ENCODE assay signal across 8 mouse cellular contexts in the genomic region with DNA sequence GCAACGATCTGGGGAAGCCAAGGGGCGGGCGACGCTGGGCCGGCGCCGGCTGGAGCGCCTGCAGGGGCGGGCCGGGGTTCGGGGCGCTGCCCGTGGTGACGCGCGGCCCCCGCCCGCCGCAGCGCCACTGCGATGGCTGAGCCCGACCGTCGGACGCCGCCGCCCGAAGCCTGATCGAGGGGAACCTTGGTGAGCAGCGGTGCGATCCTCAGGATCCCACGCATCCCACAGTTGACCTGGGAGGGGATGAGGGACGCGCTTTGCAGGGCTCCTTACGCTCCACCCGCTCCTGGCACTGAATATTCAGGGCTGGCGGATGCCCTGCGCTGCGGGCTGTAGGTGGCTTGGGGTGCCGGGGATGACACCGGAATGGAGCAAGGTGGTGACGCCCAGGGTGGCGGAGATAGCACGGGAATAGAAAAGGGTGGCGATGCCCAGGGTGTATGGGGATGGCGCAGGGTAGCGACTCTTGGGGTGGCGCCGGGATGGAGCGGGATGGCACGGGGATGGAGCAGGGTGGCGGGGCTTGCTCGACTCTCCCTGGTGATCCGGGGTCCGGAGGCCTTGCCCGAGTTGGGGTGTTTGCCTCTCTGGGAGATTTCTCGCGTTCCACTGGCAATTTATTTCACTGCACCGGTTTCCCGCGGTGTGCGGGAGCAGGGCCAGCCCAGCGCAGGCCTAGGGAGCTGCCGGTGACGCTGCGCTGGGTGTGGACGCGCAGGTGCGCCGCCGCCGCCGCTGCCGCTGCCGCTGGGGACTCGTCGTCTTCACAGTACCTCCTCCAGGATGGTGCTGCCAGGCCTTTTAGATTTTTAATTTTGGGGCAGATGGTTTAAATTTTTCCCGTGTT. TPM values are rescaled to one million over a fixed set of nuclear protein-coding genes. Genes with fewer than 3 reads are reported as not detected.
DNase-seq lines count a peak whose midpoint lies in the region; ATAC-seq lines count a peak whose summit lies in the region.

A gene (plus strand): TSS at position 119 of the 850 bp plus-strand sequence.

- DNase-seq in embryo, embryonic 10 days (ENCODE audit: low spot score): peak; percentile 28
- DNase-seq in left cerebral cortex, postnatal 14 days (ENCODE audit: low spot score in 2 of 2): peak; percentile 66 to 70
- peak; percentile 28 for DNase-seq in neural tube, embryonic 11.5 days (ENCODE audit: low spot score)
- DNase-seq in spleen, adult 18-20 months: no peak
- DNase-seq in testis, postnatal 14 days (ENCODE audit: low spot score): no peak

- H3K9me3 ChIP-seq in megakaryocyte, embryonic 14.5 days: peaks cover 9% of the 10 kb centered on the region
- no peaks in the 10 kb centered on the region for H3K9me3 ChIP-seq in heart, embryonic 14.5 days (ENCODE audit: control insufficient read depth, low read length)
- no peaks in the 10 kb centered on the region for H3K9me3 ChIP-seq in neural tube, embryonic 11.5 days (ENCODE audit: control insufficient read depth, low read length)

- H3K27ac ChIP-seq in heart, embryonic 14.5 days (replicated peaks in 1 of 2; ENCODE audit: control insufficient read depth in 1 of 2, insufficient read depth in 1 of 2, low read depth in 2 of 2, low read length in 2 of 2): no peak within 1 kb of the TSS
- H3K27ac ChIP-seq in neural tube, embryonic 11.5 days (ENCODE audit: low read depth, low read length): no peak within 1 kb of the TSS

- peak within 1 kb of the TSS; percentile 87 for H3K4me2 ChIP-seq in heart, embryonic 14.5 days (ENCODE audit: low read length)
- H3K4me2 ChIP-seq in neural tube, embryonic 11.5 days (ENCODE audit: low read depth): peak within 1 kb of the TSS; percentile 75

- peaks cover 87% of the 10 kb centered on the region for H3K27me3 ChIP-seq in megakaryocyte, embryonic 14.5 days (replicated peaks)
- H3K27me3 ChIP-seq in heart, embryonic 14.5 days (ENCODE audit: control insufficient read depth, insufficient read depth, low read length): peaks cover 54% of the 10 kb centered on the region
- peaks cover 41% of the 10 kb centered on the region for H3K27me3 ChIP-seq in neural tube, embryonic 11.5 days (ENCODE audit: control insufficient read depth, insufficient read depth, low read length)

- intact Hi-C loops in left cerebral cortex, postnatal 14 days (cut with DNase I): no loop called here

- no peaks in the 10 kb centered on the region for H3K36me3 ChIP-seq in megakaryocyte, embryonic 14.5 days (replicated peaks; ENCODE audit: low read length)
- H3K36me3 ChIP-seq in heart, embryonic 14.5 days (ENCODE audit: control insufficient read depth, insufficient read depth, low read length): no peaks in the 10 kb centered on the region
- no peaks in the 10 kb centered on the region for H3K36me3 ChIP-seq in neural tube, embryonic 11.5 days (ENCODE audit: control insufficient read depth, insufficient read depth, low read length)

- WGBS in heart, embryonic 14.5 days: 1% methylated on average over 78 of the region's 78 CpGs
- WGBS in neural tube, embryonic 11.5 days: under 1% methylated on average over 76 of the region's 78 CpGs

- peak within 1 kb of the TSS; percentile 57 for H3K9ac ChIP-seq in heart, embryonic 14.5 days (ENCODE audit: low read length)
- peak within 1 kb of the TSS; percentile 32; the same call in 1 of the 2 replicates for H3K9ac ChIP-seq in neural tube, embryonic 11.5 days (ENCODE audit: low read length)

- ATAC-seq in megakaryocyte, adult 5-6 weeks (ENCODE audit: poor library complexity, severe bottlenecking): no peak
- ATAC-seq in heart, embryonic 14.5 days (ENCODE audit: insufficient number of reproducible peaks, insufficient read depth, low FRiP score, low read depth): no peak
- no peak for ATAC-seq in neural tube, embryonic 11.5 days (ENCODE audit: insufficient read depth, low FRiP score, low TSS enrichment)

- H3K4me3 ChIP-seq in megakaryocyte, embryonic 14.5 days (replicated peaks): peak within 1 kb of the TSS; percentile 72
- H3K4me3 ChIP-seq in heart, embryonic 14.5 days (ENCODE audit: control insufficient read depth in 1 of 2, insufficient read depth in 1 of 2, low read depth in 1 of 2, low read length in 2 of 2): peak within 1 kb of the TSS; percentile 34 to 49
- peak within 1 kb of the TSS; percentile 44 for H3K4me3 ChIP-seq in neural tube, embryonic 11.5 days (ENCODE audit: low read depth, low read length)

- H3K4me1 ChIP-seq in megakaryocyte, embryonic 14.5 days: peaks cover 13% of the 10 kb centered on the region
- H3K4me1 ChIP-seq in heart, embryonic 14.5 days (ENCODE audit: control insufficient read depth in 2 of 2, insufficient read depth in 2 of 2, low read length in 2 of 2): 0 out of 4 replicates have a peak, but pooled peaks cover 0 to 6% of the 10 kb centered on the region in 2 experiments
- no peaks in the 10 kb centered on the region for H3K4me1 ChIP-seq in neural tube, embryonic 11.5 days (ENCODE audit: control insufficient read depth, insufficient read depth, low read length)

RNA-seq across cellular contexts. Expression of the gene that starts here (rescaled TPM):
- polyA plus RNA-seq in megakaryocyte, embryonic 14.5 days (2012; ENCODE audit: insufficient read depth, low replicate concordance): not detected in 2 replicates
- total RNA-seq in megakaryocyte, adult 5-6 weeks (2015): not detected in 2 replicates
- 0.07 TPM in 1 of 2 replicates, not detected in the other for total RNA-seq in megakaryocyte, adult 5-6 weeks (2017)
- polyA plus RNA-seq in heart, embryonic 14.5 days (2014; fragmentation: Nextera tagmentation; extraction: Ambion mirVana): 0.05 and 0.14 TPM in 2 replicates
- 10 to 100 TPM; 42.1 to 44.0 TPM for total RNA-seq in left cerebral cortex, postnatal 14 days (2021)
- polyA plus RNA-seq in neural tube, embryonic 11.5 days (2014; fragmentation: Nextera tagmentation; extraction: Ambion mirVana): 2.7 and 3.5 TPM in 2 replicates

Comparison
In these comparisons a context has a peak if more than half of its experiments do, and no peak if none do; other contexts are left out.
1. RNA of the gene that starts here (total RNA-seq): 42.1 to 44.0 TPM in left cerebral cortex, postnatal 14 days; 0.07 TPM in megakaryocyte, adult 5-6 weeks; every median in the first group is over 10 times any median in the second.
2. DNase-seq: peak in embryo, embryonic 10 days (single experiment), left cerebral cortex, postnatal 14 days (2 of 2) and neural tube, embryonic 11.5 days (single experiment); none in spleen, adult 18-20 months (0 of 2) and testis, postnatal 14 days (single experiment).
3. Peak in every context shown above with its lines, with median percentiles within 50 percentile points of each other: H3K4me3 ChIP-seq.